Mouse (Mus musculus) mature B cell (primary cell): ENCODE measurements at regions not wholly inside any gene's neighbourhood (a gene's known extent, or its start where the extent isn't known, plus 50 kb on each side); places are given as distances from the start of the nearest gene placed in this dataset.
"Not testable (repeated sequence)": the region's sequence is repeated elsewhere in the genome, so short reads cannot be mapped to it uniquely, and the experiment has no call there.

Experiments used
- in situ Hi-C: fragments of 300-500 bp; cut with MboI; formaldehyde crosslinking; loops from 2 replicates; pipeline ENCODE4 v1.14.3; 2019

DNA sequence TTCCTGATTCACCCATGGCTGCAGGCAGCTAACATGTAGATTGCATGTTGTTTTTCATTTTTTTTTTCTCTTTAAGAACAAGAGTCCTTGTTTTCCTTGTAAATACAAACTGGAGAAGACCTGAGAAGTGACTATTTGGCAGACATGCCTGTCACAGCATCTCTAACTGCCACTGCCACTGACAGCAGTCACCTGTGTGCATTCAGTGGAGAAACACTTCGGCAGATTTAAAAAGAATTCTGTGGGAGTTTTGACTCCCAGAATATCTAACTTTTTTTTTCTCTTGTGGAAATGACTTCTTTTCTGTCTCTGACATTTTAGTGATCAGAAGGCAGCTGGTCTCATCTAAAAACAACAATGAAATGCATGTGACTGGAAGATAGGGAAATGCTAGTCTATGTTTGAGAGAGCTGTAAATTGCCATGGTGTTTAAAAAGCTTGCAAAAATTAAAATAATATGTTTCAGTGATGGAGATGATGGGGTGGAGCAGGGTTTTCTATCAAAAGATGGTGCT is 526.0 kb upstream of the Agtr1b start:
- in situ Hi-C loops: no loop called here

DNA sequence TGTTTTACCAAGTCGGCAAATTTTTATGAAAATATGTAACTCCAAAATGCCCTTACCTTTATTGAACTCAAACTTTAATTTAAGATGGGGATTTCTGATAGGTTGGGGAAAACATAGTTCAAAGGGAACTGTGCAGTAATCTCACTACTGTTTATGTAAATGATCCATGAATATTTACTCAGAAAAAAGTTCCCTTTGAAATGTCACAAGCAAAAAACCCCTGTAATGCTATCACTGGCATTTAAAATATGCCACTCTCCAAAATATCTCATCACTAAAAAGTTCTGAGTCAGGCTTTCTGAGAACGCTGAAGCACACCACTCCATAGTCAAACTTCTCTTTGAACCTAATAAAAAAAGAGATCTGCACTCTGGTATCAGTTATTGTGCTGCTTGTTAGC is 497.3 kb upstream of the Agtr1b start:
- in situ Hi-C loops: no loop called here

DNA sequence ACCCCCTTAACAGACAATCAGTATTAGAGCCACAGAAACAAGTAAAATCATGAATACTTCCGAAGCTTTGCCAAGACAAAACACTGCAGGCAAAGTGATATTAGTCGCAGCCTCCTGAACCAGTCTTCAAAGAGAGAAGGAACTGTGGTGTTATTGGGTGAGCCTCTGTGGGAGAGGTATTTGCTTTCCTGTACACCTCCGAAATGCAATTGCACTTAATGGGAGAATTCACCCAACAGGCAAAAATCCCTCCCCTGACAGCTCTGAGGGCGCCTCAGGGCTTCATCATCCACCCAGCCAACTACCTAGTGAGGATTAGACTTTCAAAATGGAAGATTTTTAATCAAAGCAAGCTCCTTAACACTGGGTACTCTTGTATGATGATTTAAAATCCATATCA is 464.1 kb upstream of the Agtr1b start:
- in situ Hi-C loops: no loop called here

DNA sequence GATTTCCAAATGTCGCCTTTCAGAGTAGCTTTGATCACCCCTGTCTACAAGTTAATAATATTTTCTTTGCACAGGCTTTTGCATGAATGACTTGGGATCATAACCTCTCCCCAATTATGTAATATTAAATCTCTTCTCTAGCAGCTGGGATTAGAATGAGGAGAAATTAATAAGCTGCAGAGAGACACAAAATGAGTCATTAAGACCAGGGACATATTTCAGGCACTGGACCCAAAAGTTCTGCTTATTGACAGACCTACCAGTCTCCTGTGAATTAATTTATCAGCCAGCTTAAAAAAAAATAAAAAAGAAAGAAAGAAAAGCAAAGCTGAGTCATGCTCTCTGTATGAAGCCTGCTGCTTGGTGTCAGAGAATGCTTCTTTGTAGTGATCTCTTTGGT is 462.4 kb upstream of the Agtr1b start:
- in situ Hi-C loops: no loop called here

DNA sequence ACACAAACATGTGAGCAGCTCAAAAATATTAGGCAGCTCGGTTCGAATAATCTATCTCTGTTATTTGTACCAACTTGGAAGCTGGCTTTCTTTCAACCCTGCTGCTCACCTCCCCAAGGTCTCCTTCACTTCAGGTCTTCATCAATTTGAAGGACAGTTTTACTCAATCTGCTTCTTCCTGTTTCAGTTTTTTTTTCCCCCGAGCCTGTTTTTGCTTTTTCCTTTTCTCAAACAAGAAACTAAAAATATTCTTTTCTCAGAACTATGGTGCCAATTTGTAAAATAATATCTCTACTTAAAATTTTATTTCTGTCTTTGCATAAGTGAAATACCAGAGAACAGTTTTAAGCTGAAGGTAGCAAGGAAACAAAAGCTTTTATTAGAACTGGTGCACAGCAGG is 461.8 kb upstream of the Agtr1b start:
- in situ Hi-C loops: no loop called here

DNA sequence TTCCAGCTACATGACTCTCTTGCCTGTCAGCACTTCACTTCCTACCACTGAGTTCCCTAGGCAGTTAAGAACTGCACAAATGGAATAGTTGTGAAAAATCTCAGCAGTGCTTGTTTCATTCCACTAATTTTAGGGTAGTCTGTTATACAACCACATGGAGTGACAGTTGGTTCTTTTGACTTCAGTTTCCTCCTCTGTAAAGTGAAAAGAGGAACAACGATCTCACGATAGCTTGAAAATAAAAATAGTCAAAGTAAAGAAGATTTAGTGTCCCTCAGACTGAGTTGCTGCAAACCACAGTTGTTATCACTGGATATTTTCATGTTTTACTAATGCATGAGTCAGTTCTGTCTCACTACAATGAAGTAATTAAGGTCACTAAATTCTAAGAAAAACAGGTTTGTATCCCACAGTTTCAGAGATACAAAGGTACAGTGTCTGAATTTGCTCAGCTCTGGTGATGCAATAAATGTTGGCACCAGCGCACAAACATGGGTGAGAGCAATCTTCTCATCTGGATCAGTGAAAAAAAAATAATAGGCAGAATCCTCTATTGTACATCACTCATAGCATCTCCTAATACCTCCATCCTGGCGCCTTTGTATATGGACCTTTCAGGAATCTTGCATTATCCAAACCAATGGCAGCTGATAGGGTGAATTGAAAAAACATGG is 458.8 kb upstream of the Agtr1b start:
- in situ Hi-C loops: no loop called here

DNA sequence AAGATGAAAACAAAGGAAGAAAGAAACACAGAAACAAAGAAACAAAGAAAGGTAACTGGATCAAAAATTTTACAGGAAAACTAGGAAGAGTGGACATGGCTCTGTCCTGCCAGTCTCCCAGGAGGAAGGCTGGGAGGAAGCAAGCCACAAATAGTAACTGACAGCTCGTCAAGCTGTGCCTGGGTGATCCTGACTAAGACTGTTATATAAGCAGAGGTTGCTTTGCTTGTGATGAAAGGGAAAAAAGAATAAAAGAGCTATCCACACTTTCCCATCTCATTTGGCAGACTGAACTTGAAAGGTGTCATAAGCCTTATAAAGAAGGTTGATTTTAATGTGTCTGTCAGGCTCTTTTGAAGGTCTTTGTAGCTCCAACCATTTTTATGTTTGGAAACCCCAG is 455.2 kb upstream of the Agtr1b start:
- in situ Hi-C loops: no loop called here

DNA sequence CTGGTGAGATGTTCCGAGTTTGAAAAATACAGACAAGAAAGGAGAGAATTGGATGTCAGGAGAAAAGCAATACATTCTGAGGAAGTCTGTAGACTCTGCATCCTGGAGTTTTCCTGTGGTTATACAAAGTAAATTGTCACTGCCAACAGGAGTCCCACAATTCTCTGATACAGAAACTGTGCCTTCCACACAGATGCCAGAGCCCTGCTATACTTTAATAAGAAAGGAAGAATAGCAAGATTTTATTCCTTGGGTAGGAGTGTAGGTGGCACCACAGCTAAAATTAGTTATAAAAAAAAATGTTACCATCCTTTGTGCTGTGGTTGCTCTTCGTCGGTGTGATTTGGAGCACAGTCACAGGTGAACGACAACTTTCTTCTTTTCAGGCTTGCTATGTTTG is 454.7 kb upstream of the Agtr1b start:
- in situ Hi-C loops: no loop called here

DNA sequence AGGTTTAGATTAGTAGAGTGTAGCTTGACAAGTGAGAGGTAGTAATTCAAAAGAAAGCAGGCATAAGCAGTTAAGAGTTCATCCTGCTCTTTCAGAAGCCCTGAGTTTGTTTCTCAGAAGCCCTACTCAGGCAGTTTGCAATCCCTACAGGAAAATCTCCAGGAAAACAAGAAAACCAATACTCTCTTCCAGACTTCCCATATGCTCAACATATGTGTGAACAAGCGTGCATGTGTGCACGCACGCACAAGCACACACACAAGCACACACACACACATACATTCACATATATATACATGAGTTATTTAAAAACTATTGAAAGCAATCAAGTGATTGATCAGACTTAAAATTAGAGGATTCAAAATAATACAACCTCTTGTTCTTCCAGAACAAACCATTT is 453.1 kb upstream of the Agtr1b start:
- in situ Hi-C loops: no loop called here

DNA sequence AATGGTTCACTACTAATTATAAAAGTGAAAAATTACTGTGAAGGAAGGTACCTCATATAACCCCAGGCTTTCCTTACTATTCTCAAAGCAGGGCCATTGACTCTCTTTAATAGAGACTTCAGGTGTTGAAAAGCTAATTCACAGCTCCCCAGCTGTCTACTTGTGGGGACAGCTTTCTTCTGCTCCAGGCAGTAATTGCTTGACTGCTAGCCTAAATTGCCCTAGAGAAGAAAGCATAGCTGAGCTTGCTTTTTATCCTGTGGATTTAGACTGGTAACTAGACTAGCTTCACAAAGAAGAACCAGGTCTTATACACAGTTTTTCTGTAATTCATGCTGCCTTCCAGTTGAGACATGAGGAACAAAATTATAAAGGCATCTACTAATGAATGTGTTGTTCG is 452.6 kb upstream of the Agtr1b start:
- in situ Hi-C loops: no loop called here

DNA sequence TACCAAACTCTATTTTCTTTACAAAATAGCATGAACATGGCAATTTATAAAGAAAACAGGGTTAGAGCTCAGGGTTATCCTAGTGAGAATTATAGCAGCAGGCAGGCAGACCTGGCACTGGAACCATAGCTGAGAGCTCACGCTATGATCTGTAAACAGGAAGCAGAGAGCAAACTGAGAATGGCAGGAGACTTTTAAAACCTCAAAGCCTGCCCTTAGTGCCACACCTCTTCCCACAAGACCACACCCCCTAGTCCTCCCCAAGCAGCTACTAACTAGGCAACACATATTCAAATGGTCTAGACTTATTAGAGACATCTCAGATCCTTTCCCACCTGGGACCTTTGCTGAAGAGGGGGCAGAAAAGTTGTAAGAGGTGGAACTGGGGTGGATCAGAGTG is 449.6 kb upstream of the Agtr1b start:
- in situ Hi-C loops: no loop called here

DNA sequence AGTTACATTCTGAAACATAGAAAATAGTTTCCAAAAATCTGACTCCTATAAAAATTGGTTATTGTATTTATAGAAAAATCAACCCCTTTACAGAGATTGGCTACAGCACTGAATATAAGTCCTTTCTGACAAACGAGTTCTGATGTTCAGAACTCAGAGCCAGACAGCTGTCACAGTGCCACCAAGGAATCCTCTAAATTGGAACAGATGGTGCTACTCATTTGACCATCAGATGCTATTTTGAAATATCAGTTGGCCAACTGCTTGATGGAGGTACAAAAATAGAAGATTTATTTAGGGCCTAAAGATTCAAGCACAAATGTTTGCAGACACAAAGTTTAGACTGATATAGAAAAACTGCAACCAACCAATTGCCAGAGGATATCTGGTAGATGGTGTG is 427.3 kb upstream of the Agtr1b start:
- in situ Hi-C loops: no loop called here

DNA sequence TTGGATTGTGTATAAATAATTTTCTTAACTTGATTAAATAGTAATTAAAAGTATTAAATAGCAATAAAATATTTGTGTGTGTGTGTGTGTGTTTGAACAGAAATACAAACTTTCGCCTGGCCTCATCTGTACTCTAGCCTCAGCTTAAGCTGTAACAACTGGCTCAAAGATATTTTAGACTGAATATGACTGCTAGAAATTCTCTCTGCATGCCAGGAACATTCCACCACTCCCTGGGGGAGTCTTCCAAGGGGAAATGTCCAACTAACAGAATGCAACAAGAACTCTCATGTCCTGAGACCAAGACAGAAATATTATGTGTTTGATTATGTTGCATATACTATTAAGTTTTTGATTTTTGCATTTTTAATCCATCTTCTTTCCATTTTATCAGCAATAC is 425.5 kb upstream of the Agtr1b start:
- in situ Hi-C loops: no loop called here

DNA sequence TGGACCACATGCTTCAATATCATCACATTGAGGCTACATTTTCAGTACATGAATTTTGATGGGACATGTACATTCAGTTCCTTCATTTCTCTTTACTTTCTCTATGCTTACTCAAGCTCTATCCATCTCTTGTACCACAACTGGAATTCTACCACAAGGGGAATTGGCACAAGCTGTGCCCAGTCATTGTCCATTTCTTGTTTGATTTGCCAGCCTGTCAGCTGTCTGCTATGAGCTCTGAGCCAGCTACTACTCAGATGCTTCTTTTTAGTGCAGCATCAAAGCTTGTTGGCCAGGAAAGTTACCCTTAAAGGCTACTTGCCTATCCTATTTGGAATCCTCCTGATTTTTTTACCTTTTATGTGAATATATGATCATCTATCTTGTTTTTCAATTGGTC is 410.9 kb upstream of the Agtr1b start:
- in situ Hi-C loops: no loop called here

DNA sequence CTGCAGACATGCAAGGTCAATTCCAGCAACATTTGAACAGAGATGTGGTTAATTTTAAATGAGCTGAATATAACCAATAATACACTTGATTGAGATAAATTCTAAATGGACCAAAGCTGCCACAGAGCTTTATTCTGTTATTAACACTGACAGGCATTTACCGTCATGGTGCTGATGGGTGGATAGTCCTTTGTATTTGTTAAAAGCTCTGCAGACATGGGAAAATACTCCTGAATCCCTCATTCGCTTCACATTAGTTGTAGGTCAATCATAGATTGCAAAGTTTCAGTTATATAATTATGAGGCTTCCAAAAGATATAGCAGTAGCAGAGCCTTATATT is 410.0 kb upstream of the Agtr1b start:
- in situ Hi-C loops: no loop called here

DNA sequence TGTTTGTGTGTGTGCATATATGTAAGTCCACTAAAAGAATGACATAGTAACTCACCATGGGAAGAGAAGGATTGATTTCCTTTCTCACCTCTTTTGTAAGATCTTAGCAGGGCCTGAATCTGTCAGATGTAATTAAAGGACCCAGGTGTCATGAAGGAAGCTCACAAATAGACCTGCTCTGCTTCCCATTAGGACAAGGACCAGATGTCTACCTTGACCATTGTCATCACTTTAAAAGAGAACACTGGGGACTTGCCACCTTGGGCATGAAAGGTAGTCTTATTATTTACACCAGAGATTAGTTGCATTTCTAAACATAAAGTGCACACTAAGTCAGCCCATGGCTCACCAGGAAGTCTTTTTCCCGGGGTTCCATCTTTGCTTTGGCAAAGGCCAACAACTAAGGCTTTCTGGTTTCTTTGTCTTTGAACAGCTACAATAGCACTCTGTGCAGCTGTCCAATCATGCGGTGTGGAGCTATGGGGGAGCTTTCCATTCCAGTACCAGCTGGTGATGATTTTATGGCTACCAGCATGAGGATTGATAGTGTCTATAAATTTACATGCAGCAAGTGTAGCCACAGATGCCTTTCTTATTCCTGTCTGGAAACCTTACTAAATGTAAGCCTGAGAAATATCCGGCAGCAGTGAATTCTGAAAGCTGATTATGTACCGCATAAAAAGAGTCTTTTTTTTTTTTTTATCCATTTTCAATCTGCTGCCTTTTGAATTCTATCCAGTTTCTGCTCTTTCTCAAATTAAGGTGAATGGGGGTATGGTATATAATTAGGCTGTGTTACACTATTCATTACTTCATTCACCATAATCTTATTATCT is 409.4 kb upstream of the Agtr1b start:
- in situ Hi-C loops: no loop called here

DNA sequence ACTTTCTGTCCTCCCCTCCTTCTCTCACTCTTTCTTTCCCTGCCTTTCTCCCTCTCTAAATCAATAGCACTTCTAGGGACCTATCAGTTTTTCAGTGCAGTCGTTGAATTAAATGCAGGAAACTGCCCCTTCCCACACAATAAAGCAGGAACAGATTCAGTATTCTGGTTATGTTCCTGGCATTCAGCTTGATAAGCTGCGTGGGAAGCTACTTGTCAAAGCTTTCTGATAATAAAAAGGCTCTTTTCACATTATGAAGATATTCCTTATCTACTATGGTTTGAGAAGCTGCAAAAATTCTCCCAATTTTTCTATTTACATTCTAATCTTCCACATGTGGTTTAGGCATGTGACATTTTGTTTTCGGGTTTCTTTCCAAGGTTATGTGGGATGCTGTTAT is 367.3 kb upstream of the Agtr1b start:
- in situ Hi-C loops: no loop called here

DNA sequence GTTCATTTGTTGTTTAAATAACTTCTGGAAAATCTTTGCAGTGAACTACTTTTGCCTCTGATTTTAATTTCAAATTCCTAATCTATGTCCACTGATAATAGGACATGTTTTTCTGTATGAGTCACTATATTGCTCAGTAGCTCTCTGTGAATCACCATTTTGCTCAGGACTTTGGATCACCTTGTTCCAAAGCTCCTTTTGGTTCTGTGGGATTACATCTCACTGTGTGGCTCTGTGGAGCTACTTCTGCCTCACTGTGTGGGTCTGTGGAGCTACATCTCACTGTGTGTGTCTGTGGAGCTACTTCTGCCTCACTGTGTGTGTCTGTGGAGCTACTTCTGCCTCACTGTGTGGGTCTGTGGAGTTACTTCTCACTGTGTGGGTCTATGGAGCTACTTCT is 365.0 kb upstream of the Agtr1b start:
- in situ Hi-C loops: no loop called here

DNA sequence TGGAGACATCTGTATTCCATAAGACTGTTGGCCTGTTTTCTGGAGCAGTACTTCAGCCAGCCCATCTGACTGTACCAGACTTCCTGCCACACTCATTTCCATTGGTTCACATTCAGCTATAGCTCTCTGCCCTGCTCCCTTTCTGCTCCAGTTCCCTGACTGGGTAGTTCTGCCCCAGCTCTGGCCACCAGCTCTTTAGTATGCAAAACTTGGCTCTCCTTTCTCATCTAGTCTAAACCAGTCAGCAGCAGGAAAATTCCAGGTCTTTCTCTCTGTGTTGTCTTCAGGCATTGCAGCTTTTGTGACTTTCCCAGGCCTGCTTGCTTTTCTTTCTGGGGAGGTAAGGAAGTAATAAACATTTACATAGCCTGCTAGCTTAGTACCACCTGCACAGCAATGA is 363.5 kb upstream of the Agtr1b start:
- in situ Hi-C loops: no loop called here

DNA sequence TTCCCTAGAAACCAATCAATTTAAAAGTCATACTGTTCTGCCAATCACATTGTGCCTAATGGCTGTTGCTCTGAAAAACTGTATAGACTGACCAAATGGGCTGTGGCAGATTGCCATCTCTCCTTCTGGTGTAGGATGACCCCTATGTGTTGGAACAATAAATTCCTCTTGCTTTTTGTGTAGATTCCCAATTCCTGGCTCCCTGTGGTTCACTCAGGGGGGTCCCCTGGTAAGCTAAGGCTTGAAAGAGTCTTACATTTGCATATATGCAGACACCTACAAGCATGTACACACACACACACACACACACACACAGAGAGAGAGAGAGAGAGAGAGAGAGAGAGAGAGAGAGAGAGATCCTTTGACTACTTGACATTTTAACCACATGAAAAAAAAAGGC is 362.8 kb upstream of the Agtr1b start:
- in situ Hi-C loops: not testable (repeated sequence)

DNA sequence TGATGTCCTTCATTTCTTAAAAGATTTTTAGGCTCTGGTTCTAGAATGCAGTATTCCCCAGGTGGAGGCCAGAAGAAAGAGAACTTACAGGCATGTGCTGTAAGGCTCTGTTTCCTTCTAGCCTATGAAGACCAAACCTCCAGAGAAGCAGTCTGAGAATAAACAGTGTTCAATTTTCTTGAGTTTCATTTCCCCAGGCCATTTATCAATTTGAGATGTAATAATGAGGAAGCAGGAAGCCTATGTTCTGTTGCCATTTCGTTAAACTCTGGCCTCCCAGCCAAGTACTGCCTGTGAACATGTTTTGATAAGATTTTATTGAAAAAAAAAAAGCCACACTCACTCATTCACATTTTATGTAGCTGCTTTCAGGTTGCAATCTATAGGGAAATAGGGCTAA is 347.7 kb upstream of the Agtr1b start:
- in situ Hi-C loops: no loop called here

DNA sequence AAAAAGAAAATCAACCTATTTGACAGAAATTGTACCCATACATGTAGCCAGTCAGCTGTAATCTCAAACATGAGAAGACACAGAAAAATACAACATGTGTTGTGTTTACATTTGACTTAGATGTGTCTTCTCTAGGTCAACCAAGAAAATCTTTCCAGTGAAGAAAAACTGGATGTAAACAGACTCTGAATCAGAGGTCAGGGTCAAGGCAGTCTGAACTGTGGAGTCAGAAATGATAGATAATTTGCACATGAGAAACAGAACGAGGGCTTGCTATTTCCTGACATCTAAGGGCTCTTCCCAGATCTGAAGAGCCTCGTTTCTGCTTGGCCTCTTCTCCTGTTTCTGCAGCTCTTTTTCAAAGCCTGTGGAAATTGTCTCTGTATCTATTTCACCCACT is 342.7 kb upstream of the Agtr1b start:
- in situ Hi-C loops: no loop called here

DNA sequence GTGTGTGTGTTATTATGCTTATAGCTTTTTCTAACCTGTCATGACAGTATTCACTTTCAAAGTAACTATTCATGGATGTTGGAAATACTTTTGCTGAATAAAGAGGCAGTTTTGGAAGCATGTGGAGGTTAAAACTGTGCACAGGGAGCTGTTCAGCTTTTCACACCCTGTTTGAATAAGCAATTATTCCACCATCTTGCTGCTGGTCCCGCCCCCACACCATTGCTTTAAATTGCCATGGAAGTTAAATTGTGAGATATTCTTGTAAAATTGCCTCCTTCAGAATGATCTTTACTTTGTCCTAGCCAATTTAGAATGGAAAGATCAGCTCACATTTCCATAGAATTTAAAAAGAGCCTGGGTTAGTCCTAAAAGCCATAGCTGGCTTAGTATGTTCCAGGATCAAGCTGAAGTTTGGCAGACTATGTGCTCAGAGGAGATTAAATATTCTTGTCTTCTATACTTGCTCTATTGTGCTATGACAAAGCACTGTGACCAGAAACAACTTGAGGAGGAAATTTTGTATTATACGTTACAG is 328.4 kb upstream of the Agtr1b start:
- in situ Hi-C loops: no loop called here
